ENCODE assay signal across 8 mouse cellular contexts in the genomic region with DNA sequence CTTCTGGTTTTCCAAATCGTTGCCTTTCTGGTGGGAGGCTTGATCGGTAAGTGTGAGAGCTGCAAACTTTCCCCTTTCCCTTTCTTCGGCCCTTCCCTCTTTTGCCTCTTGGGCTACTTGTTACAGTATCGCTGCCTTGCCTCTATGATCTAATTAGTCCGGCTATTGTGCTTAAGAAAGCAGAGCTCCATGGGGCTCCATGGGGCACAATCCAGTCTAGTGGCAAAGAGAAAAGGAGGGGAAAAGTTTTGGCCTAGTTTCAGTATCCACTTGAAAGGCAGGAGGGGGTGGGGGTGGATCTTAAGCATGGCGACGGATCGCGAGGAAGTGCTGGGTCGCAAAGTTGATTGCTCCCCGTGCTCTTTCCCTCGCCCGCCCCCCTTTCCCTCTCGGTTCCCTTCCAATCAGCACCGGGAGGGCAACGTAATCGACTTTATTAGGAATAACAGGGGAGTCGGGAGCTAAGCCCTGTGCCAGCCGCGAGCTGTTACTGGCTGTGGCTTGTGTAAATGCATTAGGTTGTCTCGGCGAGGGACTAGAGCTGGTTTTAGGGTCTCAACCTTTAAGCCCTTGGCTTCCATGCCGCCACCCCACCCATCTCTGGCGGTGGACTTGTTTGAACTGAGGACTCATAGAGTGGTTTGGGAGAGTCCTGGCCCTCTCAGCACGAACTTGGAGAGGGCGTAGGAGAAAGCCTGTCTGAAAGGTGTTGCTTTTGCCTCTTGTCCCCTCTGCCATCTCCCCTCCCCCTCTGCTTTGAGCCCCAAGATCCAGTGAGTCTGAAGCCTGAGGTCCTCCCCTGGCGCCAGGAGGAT. TPM values are rescaled to one million over a fixed set of nuclear protein-coding genes. Genes with fewer than 3 reads are reported as not detected.
DNase-seq lines count a peak whose midpoint lies in the region; ATAC-seq lines count a peak whose summit lies in the region.

No protein-coding gene starts in this region.

- H3K4me3 ChIP-seq in intestine, embryonic 14.5 days (ENCODE audit: low read depth, low read length), result peak overlapping the region; percentile 89
- H3K4me3 ChIP-seq in megakaryocyte, embryonic 14.5 days (replicated peaks), result peak overlapping the region; percentile 96

- peak overlapping the region; percentile 74 for H3K9ac ChIP-seq in intestine, embryonic 14.5 days (ENCODE audit: low read length)

- H3K4me1 ChIP-seq in intestine, embryonic 14.5 days (replicated peaks; ENCODE audit: control insufficient read depth, insufficient read depth, low read length), result peaks cover 7% of the 10 kb centered on the region
- H3K4me1 ChIP-seq in megakaryocyte, embryonic 14.5 days, result peaks cover 27% of the 10 kb centered on the region

- ATAC-seq in activated CD4-positive, CD25-positive, alpha-beta regulatory T cell, adult 4 months, result peak; percentile 61
- peak; percentile 68 for ATAC-seq in intestine, embryonic 14.5 days (replicated peaks; ENCODE audit: low FRiP score, low TSS enrichment, low read depth)
- ATAC-seq in erythroid progenitor cell, adult 5-6 weeks (replicated peaks; ENCODE audit: low FRiP score, poor library complexity, severe bottlenecking), result no peak; the same call in 1 of the 2 replicates

- H3K4me2 ChIP-seq in intestine, embryonic 14.5 days (ENCODE audit: low read length), result peak overlapping the region; percentile 76

- intact Hi-C loops in left cerebral cortex, postnatal 10 days (cut with DNase I), result no loop called here

- DNase-seq in embryo, embryonic 11 days, result peak; percentile 86
- peak; percentile 24 to 62 for DNase-seq in gastrocnemius, postnatal 4 days (ENCODE audit: low spot score in 2 of 2)
- peak; percentile 86 for DNase-seq in intestine, embryonic 14.5 days (ENCODE audit: low spot score)
- peak; percentile 11 to 64 for DNase-seq in left cerebral cortex, postnatal 10 days (ENCODE audit: extremely low spot score in 1 of 2, low spot score in 2 of 2)
- DNase-seq in right cerebral cortex, postnatal 10 days (ENCODE audit: low spot score in 2 of 2), result peak; percentile 48 to 50

- H3K36me3 ChIP-seq in intestine, embryonic 14.5 days (ENCODE audit: control insufficient read depth, insufficient read depth, low read length), result no peaks in the 10 kb centered on the region
- H3K36me3 ChIP-seq in megakaryocyte, embryonic 14.5 days (replicated peaks; ENCODE audit: low read length), result no peaks in the 10 kb centered on the region

- under 1% methylated on average over 27 of the region's 27 CpGs for WGBS in intestine, embryonic 14.5 days

- peak overlapping the region; percentile 90 for H3K27ac ChIP-seq in intestine, embryonic 14.5 days (ENCODE audit: low read depth)

- H3K27me3 ChIP-seq in intestine, embryonic 14.5 days (replicated peaks; ENCODE audit: control insufficient read depth, insufficient read depth, low read length), result no peaks in the 10 kb centered on the region
- H3K27me3 ChIP-seq in megakaryocyte, embryonic 14.5 days (replicated peaks), result no peaks in the 10 kb centered on the region

- no peaks in the 10 kb centered on the region for H3K9me3 ChIP-seq in intestine, embryonic 14.5 days (ENCODE audit: control insufficient read depth, low read length)
- H3K9me3 ChIP-seq in megakaryocyte, embryonic 14.5 days, result no peaks in the 10 kb centered on the region

RNA-seq across cellular contexts. Expression of gene Wls, which starts 0.7 kb away (rescaled TPM):
- 10 to 100 TPM; 76.5 to 91.4 TPM for polyA plus RNA-seq in activated CD4-positive, CD25-positive, alpha-beta regulatory T cell, adult 4 months (2017; shearing (Covaris generic))
- 10 to 100 TPM; 68.4 to 74.0 TPM for total RNA-seq in gastrocnemius, postnatal 4 days (2021)
- polyA plus RNA-seq in intestine, embryonic 14.5 days (2014; fragmentation: Nextera tagmentation; extraction: Ambion mirVana), result 101 and 121 TPM in 2 replicates
- 10 to 100 TPM; 29.2 to 31.6 TPM for total RNA-seq in left cerebral cortex, postnatal 10 days (2021)
- polyA plus RNA-seq in megakaryocyte, embryonic 14.5 days (2012; ENCODE audit: insufficient read depth, low replicate concordance), result 0.62 and 6.9 TPM in 2 replicates
- total RNA-seq in erythroid progenitor cell, adult 5-6 weeks (2015; ENCODE audit: low replicate concordance), result 5.4 and 6.5 TPM in 2 replicates
- total RNA-seq in erythroid progenitor cell, adult 5-6 weeks (2017; ENCODE audit: low replicate concordance), result 2.0 and 6.7 TPM in 2 replicates
